Mouse (Mus musculus): ENCODE data around the gene Snrpa.

DNA sequence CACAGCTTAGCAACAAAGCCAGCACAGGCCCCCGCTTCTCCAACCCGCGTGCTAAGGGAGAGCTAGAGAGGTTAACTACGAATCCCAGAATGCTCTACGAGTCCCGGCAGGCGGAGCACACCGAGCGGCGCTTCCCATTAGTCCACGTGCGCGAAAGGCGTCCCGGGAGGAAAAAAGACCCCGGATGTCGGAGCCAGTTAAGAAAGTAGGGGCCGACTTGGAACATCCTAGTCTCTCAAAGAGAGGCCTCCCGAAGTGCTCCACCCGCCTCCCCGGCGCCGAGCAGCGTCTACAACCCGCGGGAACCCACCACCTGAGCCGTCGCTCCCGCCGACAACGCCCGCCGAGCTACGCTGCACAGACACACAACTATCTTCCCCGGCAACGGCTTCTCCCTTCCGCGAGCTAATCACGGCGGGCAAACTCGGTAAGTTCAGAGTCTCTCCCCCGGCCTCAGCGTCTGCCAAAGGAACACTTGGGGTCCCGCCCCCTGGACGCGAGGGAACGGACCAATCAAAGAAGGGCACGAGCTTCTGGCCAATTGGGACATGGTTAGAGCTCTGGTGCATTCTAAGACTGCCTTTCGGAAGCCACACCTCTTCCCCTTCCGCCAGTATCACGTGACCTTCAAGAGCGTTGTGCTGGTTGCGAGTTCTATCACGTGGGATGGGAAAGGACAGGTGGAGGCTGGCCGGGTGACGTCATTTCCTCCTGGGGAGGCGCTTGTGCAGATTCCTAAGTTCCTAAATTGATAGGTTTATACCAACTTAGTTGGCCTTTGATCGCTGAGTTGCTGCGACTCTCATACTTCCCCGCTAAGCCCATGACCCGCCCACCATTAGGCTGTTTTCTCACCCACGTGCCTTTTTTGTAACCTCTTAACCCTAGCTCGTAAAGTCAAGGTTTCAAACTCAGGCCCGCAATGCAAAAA is at the start of gene Snrpa, which contains the start of gene BC024978:
- peak; percentile 15; the same call in 1 of the 2 replicates for TF ChIP-seq CTCF (IDR thresholded peaks at IDR 0.05; ENCODE audit: low read depth)
- TF ChIP-seq EP300 (optimal IDR thresholded peaks at IDR 0.05): no peak
